Mouse (Mus musculus) MEL (cell line): ENCODE results near the gene Epo.

Source experiments
- CTCF ChIP-seq, 3 experiments: IDR thresholded peaks in 2 of 3; conservative IDR thresholded peaks in 1 of 3; 2 replicates each; pipeline ENCODE4 v1.5.1; 2011 to 2012; ENCODE audit warnings: low read length in 3 of 3, low read depth in 2 of 3, mild to moderate bottlenecking in 2 of 3, improper control_type of control experiment in 1 of 3, inconsistent platforms in 1 of 3, mixed read lengths in 1 of 3, moderate library complexity in 1 of 3; ENCODE audit not compliant: control insufficient read depth in 1 of 3, insufficient read depth in 1 of 3, poor library complexity in 1 of 3, severe bottlenecking in 1 of 3
- POLR2AphosphoS2 ChIP-seq: IDR thresholded peaks from 2 replicates; pipeline ENCODE4 v1.6.1; 2011; ENCODE audit warnings: low read length, improper control_type of control experiment
- ZC3H11A ChIP-seq: IDR thresholded peaks from 2 replicates; pipeline ENCODE4 v1.6.1; 2012; ENCODE audit warnings: low read depth, mild to moderate bottlenecking, inconsistent platforms, low read length, improper control_type of control experiment
- ZNF384 ChIP-seq: IDR thresholded peaks from 2 replicates; pipeline ENCODE4 v1.6.1; 2012; ENCODE audit warnings: low read depth, mild to moderate bottlenecking, inconsistent platforms, low read length, improper control_type of control experiment

GRCm38 (mm10) chr5:137580246-137580645 is 47.2 kb upstream of the Epo start:
- TF ChIP-seq ZNF384: no peak
- no peak for TF ChIP-seq ZC3H11A
- TF ChIP-seq CTCF (IDR thresholded peaks at IDR 0.05 in 2 of 3, conservative IDR thresholded peaks at IDR 0.05 in 1 of 3; ENCODE audit: control insufficient read depth in 1 of 3, insufficient read depth in 1 of 3, low read depth in 2 of 3, low read length in 3 of 3, poor library complexity in 1 of 3, severe bottlenecking in 1 of 3): no peak
- TF ChIP-seq POLR2AphosphoS2: no peak
